Mouse (Mus musculus): ENCODE data around the gene Rfpl4.

DNA sequence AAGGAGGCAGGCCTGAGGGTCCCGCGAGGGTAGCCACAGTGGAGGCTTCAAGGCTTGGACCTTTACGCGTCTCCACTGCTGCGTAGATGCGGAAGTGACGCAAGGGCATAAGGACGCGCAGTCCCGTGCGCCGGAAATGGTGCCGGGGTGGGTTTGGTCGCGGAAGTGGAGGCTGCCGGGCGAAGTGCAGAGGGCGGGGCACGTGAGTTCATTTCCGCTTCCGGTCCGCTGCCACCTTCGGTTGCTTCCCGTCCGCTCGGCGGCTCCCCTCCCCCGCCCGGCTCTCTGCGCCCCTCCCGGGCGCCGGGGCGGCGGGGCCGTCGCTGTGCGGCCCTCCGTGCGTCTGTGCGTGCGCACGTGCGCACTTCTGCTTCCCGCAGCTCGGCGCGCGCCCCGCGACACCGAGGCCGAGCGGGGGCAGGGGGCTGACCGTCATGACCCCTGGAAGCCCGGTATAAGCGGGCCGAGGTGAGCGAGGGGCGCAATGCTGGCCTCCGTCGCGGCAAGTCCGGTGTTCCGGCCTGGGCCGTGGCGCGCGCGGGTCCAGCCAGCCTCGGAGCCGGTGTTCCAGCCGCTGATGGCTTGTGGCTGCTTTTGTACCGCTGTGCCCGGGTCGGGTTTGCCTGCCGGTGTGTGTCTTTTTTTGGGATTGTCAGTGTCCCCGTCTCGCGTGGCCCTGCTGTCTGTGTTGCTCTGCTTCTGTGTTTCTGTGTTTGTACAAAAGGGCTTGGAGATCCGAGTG lies 36.6 kb downstream of the Rfpl4 start, which contains the start of gene Epn1:
- no peak for TF ChIP-seq CTCF (IDR thresholded peaks at IDR 0.05; ENCODE audit: extremely low read depth, insufficient read length, insufficient replicate concordance, low read depth, low read length)
- TF ChIP-seq POLR2A (IDR thresholded peaks at IDR 0.05; ENCODE audit: low read depth, low read length) = 0 out of 2 replicates have a peak, but pooled peaks have one; percentile 10

Data from small intestine, adult 2 months (tissue).